Mouse (Mus musculus): ENCODE measurements around the gene Cdhr2.

The Cdhr2 gene

DNA sequence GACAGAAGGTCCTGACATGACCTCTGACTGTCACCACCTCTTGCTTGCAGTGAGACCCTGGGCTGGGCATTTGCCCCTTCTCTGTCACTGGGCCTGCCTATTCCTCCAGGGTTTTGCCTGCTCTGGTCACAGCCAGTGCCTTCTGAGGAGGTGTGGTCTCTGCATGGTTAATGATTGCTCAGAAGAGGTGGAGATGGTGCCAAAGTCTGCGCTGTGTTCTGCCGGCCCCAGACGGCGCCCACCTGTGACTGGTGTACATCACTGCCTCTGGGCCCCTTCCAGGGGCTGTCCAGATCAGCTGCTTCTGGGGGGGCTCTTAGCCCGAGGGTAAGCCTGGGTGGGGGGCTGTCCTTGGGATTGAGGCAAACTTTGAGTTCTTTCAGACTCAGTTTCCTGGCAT is at the start of gene Cdhr2:
Cdhr2 (plus strand) TSS at position 219 of the 400 bp plus-strand sequence.
- DNase-seq (ENCODE audit: low spot score) = no peak

DNA sequence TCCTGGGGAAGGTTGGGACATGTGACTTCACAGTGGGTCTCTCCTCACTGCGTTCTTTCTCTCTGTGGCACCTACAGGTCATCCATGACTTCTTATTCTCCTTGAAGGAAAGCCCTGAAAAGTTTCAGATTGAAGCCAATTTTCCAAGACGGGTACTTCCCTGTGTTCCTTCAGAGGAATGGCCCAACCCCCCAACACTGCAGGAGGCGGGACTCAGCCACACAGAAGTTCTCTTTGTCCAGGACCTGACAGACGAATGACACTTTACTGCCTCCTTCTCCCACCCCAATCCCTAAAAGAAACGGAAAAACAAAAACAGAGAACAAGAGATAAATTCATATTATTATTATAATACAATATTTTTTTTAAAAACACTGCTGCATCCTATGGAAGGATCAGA is 40.4 kb upstream of the Cdhr2 start:
- DNase-seq (ENCODE audit: low spot score) = no peak

GRCm38 (mm10) chr13:54661358-54661757 is 39.9 kb upstream of the Cdhr2 start:
- DNase-seq (ENCODE audit: low spot score) = no peak

DNA sequence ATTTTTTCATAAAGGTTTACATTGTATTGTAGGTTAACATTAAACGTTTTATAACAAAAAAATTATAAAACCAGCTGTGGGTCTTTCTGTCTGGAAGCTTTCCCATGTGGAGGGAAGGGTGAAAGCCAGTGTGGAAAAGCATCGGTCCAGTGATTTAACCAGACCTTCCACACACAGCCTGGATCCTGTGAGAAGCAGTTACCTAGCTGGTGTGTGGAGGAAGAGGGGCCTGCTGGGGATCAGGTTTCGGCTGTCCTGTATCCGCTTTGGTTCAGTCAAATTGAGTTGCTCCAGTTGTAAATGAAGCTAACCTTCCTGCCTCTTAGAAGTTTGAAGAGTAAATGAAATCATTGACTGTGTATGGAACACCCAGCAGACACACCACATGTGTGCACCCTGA is 37.3 kb upstream of the Cdhr2 start:
- DNase-seq (ENCODE audit: low spot score) = no peak

GRCm38 (mm10) chr13:54664509-54664908 is 36.8 kb upstream of the Cdhr2 start:
- DNase-seq (ENCODE audit: low spot score) = no peak

GRCm38 (mm10) chr13:54665062-54665461 is 36.2 kb upstream of the Cdhr2 start:
- DNase-seq (ENCODE audit: low spot score) = no peak

DNA sequence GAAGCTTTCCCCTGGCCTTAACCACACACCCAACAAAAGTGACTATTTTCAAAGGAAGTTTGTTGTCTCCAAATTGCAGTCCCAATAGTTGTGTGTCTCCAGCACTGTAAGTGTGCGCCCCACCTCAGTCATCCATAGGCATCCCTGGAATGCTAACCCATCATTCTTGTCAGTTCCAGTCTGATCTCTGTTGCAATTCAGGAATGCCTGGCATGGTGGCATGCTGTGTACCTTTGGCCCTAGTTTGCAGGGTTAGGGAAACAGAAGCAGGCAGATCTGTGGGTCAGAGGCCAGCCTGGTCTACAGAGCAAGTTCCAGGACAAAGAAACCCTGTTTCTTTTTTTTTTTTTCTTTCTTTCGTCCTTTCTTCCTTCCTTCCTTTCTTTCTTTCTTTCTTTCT is 30.8 kb upstream of the Cdhr2 start:
- DNase-seq (ENCODE audit: low spot score) = no peak

DNA sequence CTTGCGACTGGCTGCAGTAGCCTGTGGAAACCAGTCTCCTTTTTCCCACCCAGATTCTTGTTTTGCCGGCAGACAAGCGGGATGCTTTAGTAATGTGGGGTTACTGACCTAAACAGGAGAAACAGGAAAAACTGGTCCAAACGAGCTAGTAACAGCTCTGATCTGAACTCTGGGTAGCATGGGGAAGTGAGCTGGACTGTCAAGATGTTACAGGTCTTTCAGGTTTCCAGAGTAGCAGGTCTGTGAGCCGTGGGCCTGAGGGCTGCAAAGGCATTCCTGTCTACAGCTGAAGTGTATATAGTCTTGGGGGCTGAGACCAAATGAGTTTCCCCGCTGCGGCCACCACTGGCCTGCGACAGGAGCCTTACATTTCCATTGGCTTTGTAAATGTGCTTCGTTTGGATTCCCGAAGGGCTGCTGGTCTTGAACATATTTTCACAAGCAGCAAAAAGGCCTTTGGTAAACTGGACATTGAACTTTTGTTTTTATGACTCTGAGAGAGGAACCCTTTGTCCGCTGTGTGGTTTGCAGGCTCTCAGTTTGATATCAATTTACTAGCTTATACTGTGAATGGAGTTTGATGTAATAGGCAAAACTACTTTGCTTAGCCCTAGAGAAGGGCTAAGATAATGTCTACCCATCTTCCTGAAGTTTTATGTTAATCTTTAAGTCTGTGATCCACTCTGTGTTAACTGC is 25.2 kb upstream of the Cdhr2 start:
- DNase-seq (ENCODE audit: low spot score) = no peak

DNA sequence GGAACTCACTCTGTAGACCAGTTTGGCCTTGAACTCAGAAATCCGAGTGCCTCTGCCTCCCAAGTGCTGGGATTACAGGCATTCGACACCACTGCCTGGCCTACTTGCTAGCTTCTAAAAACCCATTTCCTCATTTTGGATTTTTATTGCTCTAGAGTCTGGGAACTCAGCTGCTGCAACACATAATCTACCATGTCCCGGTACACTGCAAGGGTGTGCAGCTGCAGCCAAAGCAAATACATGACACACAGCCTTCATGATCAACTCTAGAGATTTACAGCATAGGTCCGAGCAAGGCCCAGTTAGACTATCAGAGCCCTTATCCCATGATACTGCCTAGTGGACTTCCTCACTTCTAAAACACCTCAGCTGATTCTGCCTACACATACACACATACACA is 23.0 kb upstream of the Cdhr2 start:
- no peak for DNase-seq (ENCODE audit: low spot score)

- no peak for DNase-seq (ENCODE audit: low spot score)
Measured at GRCm38 (mm10) chr13:54680184-54680853, 20.9 kb upstream of the Cdhr2 start.

GRCm38 (mm10) chr13:54681291-54681690 is 20.0 kb upstream of the Cdhr2 start:
- no peak for DNase-seq (ENCODE audit: low spot score)

- no peak for DNase-seq (ENCODE audit: low spot score)
Measured at GRCm38 (mm10) chr13:54683301-54683700, 18.0 kb upstream of the Cdhr2 start.

- DNase-seq (ENCODE audit: low spot score) = no peak
Measured at GRCm38 (mm10) chr13:54684140-54684896, 16.9 kb upstream of the Cdhr2 start.

DNA sequence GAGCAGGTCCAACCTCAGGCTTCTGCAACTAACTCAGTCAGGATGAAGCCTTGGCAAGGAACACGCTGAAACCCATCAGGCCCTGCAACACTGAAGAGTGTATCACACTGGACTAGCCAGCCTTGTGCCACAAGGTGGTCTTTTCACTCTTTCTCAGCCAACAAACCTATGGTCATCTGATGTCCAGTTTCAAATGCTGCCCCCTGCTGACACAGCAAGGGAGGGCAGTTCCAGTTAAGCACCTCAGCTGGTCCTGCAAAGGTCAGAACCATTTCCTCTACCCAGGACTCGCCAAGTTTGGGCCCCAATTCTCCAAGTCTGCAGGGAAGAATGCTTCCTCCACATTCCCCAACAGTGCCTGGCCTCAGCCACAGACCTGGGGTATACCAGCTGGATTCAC is 16.1 kb upstream of the Cdhr2 start:
- peak; percentile 44 for DNase-seq (ENCODE audit: low spot score)

GRCm38 (mm10) chr13:54686139-54687053 is 14.9 kb upstream of the Cdhr2 start:
- DNase-seq (ENCODE audit: low spot score) = no peak

- peak; percentile 84 for DNase-seq (ENCODE audit: low spot score)
Measured at GRCm38 (mm10) chr13:54687096-54687495, 14.2 kb upstream of the Cdhr2 start.

GRCm38 (mm10) chr13:54687575-54688424 is 13.5 kb upstream of the Cdhr2 start:
- DNase-seq (ENCODE audit: low spot score) = peak; percentile 98

- DNase-seq (ENCODE audit: low spot score) = no peak
Measured at GRCm38 (mm10) chr13:54690151-54690740, 11.0 kb upstream of the Cdhr2 start.

DNA sequence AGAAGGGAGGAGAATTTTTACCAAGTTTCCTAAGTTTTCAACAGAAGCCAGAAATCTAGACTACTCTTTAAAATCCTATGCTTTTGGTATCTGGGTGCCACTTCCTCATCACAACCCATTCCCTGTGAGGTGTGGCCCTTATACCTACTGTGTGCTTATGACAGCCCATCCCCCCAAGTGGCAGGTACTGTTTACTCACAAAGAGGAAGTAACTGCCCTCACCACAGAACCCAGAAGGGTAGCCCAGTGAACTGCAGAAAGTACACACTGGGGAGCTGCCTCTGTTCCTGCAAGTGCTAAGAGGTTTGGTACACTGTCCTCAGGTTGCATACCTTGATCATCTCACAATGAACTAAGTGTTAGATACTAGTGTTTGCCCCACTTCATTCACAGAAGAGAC is 9.5 kb upstream of the Cdhr2 start:
- peak; percentile 67 for DNase-seq (ENCODE audit: low spot score)

- DNase-seq (ENCODE audit: low spot score) = no peak
Measured at GRCm38 (mm10) chr13:54692711-54693557, 8.3 kb upstream of the Cdhr2 start.

Measured in lung, postnatal 25 days (tissue).